Mouse (Mus musculus) embryonic stem cell, embryonic (primary cell): ENCODE measurements at regions not wholly inside any gene's neighbourhood (a gene's known extent, or its start where the extent isn't known, plus 50 kb on each side); places are given as distances from the start of the nearest gene placed in this dataset.

Source experiments
- CTCF ChIA-PET, 4 experiments: fragments of 300-600 bp in 2 of 4; fragments of 350-600 bp in 2 of 4; sonication (Branson Sonifier 250); formaldehyde crosslinking; loops; one replicate each; lab custom pipeline; 2022; ENCODE audit warnings: inconsistent platforms in 2 of 4; lab: Charles Lee
- POLR2A ChIA-PET, 4 experiments: fragments of 300-600 bp in 2 of 4; fragments of 350-600 bp in 2 of 4; sonication (Branson Sonifier 250); formaldehyde crosslinking; loops; one replicate each; lab custom pipeline; 2022; ENCODE audit warnings: antibody characterized with exemption in 4 of 4, inconsistent platforms in 1 of 4; lab: Charles Lee

- ChIA-PET CTCF (no interaction called here), POLR2A (no interaction called here)
These were observed 132.3 kb upstream of the Tab2 start for GRCm38 (mm10) chr10:8088321-8088720.

- CTCF ChIA-PET, result interaction anchor here in 2 of 4 experiments (0.6 to 0.7 kb wide), 2 partner anchors 58 to 1046 kb away, joined by 3 read pairs; no protein-coding TSS in a partner anchor
- POLR2A ChIA-PET, result no interaction called here
These were observed 131.1 kb upstream of the Tab2 start for GRCm38 (mm10) chr10:8087106-8087505.

- POLR2A ChIA-PET, result no interaction called here
- CTCF ChIA-PET, result interaction anchor here in 1 of 4 experiments (0.7 kb wide), 1 partner anchor 58 kb away, joined by 3 read pairs; no protein-coding TSS in a partner anchor
These were observed 130.4 kb upstream of the Tab2 start for GRCm38 (mm10) chr10:8086442-8086841.

- CTCF ChIA-PET, result no interaction called here
- POLR2A ChIA-PET, result interaction anchor here in 1 of 4 experiments (0.6 to 1.4 kb wide), 2 partner anchors 37 to 110 kb away, joined by 3 read pairs; no protein-coding TSS in a partner anchor
These were observed 122.1 kb upstream of the Tab2 start for GRCm38 (mm10) chr10:8077904-8078811.

- ChIA-PET POLR2A (no interaction called here), CTCF (interaction anchor here in 1 of 4 experiments (0.6 kb wide), 1 partner anchor 411 kb away, joined by 3 read pairs; no protein-coding TSS in a partner anchor)
These were observed 116.4 kb upstream of the Tab2 start for GRCm38 (mm10) chr10:8072463-8072862.

- POLR2A ChIA-PET, result interaction anchor here in 1 of 4 experiments (0.7 kb wide), 1 partner anchor 19 kb away, joined by 3 read pairs; no protein-coding TSS in a partner anchor
- CTCF ChIA-PET, result interaction anchor here in 1 of 4 experiments (0.6 kb wide), 1 partner anchor 410 kb away, joined by 3 read pairs; no protein-coding TSS in a partner anchor
These were observed 115.8 kb upstream of the Tab2 start for GRCm38 (mm10) chr10:8071858-8072257.

- POLR2A ChIA-PET, result interaction anchor here in 1 of 4 experiments (0.6 kb wide), 1 partner anchor 54 kb away, joined by 3 read pairs; no protein-coding TSS in a partner anchor
- CTCF ChIA-PET, result no interaction called here
These were observed 114.4 kb upstream of the Tab2 start for GRCm38 (mm10) chr10:8070472-8070871.

GRCm38 (mm10) chr10:8066926-8067325 is 110.9 kb upstream of the Tab2 start:
- CTCF ChIA-PET, result no interaction called here
- POLR2A ChIA-PET, result no interaction called here

- ChIA-PET POLR2A (interaction anchor here in 1 of 4 experiments (0.6 kb wide), 1 partner anchor 224 kb away, joined by 3 read pairs; no protein-coding TSS in a partner anchor), CTCF (interaction anchor here in 1 of 4 experiments (0.6 kb wide), 1 partner anchor 813 kb away, joined by 3 read pairs; no protein-coding TSS in a partner anchor)
These were observed 109.7 kb upstream of the Tab2 start for GRCm38 (mm10) chr10:8065746-8066145.

GRCm38 (mm10) chr10:8064281-8064680 is 108.3 kb upstream of the Tab2 start:
- ChIA-PET POLR2A (no interaction called here), CTCF (no interaction called here)

GRCm38 (mm10) chr10:8063458-8064090 is 107.5 kb upstream of the Tab2 start:
- ChIA-PET CTCF (no interaction called here), POLR2A (no interaction called here)

- POLR2A ChIA-PET, result no interaction called here
- CTCF ChIA-PET, result no interaction called here
These were observed 105.0 kb upstream of the Tab2 start for GRCm38 (mm10) chr10:8060987-8061386.

GRCm38 (mm10) chr10:8059769-8060168 is 103.7 kb upstream of the Tab2 start:
- ChIA-PET CTCF (no interaction called here), POLR2A (no interaction called here)

- POLR2A ChIA-PET, result no interaction called here
These were observed 101.8 kb upstream of the Tab2 start for GRCm38 (mm10) chr10:8057855-8058254.

GRCm38 (mm10) chr10:8055293-8055692 is 99.3 kb upstream of the Tab2 start:
- ChIA-PET POLR2A (no interaction called here), CTCF (no interaction called here)

More at GRCm38 (mm10) chr10:8057855-8058254, 101.8 kb upstream of the Tab2 start:
- CTCF ChIA-PET, result no interaction called here

GRCm38 (mm10) chr10:8043416-8044163 is 87.6 kb upstream of the Tab2 start:
- CTCF ChIA-PET, result no interaction called here
- POLR2A ChIA-PET, result no interaction called here

GRCm38 (mm10) chr10:8042306-8042705 is 86.3 kb upstream of the Tab2 start:
- ChIA-PET POLR2A (no interaction called here), CTCF (no interaction called here)

- POLR2A ChIA-PET, result no interaction called here
- CTCF ChIA-PET, result no interaction called here
These were observed 85.8 kb upstream of the Tab2 start for GRCm38 (mm10) chr10:8041790-8042189.

GRCm38 (mm10) chr10:8037986-8038631 is 82.1 kb upstream of the Tab2 start:
- POLR2A ChIA-PET, result no interaction called here

More at GRCm38 (mm10) chr10:8037986-8038631, 82.1 kb upstream of the Tab2 start:
- CTCF ChIA-PET, result no interaction called here
